Mouse (Mus musculus): ENCODE data around the gene Csad. TPM values are rescaled to one million over a fixed set of nuclear protein-coding genes. Genes with fewer than 3 reads are reported as not detected.
"Not testable (repeated sequence)": the region's sequence is repeated elsewhere in the genome, so short reads cannot be mapped to it uniquely, and the experiment has no call there.

Gene Csad
- polyA plus RNA-seq, 1 experiment from 2014 or later, result 35.5 TPM

- DNase-seq (ENCODE audit: low spot score), result no peak
- no peak overlapping the region for H3K4me3 ChIP-seq
- 0 out of 2 replicates have a peak, but pooled peaks cover 8% of the 10 kb centered on the region for H3K27me3 ChIP-seq (ENCODE audit: insufficient read depth, poor library complexity, severe bottlenecking)
- WGBS, result 62% methylated on average over 27 of the region's 27 CpGs
- peaks cover 35% of the 10 kb centered on the region for H3K4me1 ChIP-seq (replicated peaks)
- peak overlapping the region; percentile 18 for H3K27ac ChIP-seq
- no peaks in the 10 kb centered on the region for H3K36me3 ChIP-seq
- H3K9me3 ChIP-seq, result no peaks in the 10 kb centered on the region
Observed at GRCm38 (mm10) chr15:102160415-102161060, 44.0 kb downstream of the Csad start.

DNA sequence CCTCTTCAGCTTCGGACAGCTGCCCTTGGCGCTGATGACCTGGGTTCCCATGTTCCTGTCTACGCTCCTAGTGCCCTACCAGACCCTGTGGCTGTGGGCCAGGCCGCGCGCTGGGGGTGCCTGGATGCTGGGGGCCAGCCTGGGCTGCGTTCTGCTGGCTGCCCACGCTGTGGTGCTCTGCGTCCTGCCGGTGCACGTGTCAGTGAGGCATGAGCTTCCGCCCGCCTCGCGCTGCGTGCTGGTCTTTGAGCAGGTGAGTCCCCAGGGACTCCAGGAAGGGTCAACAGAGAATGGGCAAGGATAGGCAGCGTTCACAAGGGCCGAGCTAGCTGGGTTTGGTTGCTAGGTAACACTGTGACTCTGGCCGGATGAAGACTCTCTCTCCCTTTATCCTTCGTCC lies 47.7 kb downstream of the Csad start:
- H3K9me3 ChIP-seq, result no peaks in the 10 kb centered on the region
- DNase-seq (ENCODE audit: low spot score), result peak; percentile 50
- peak overlapping the region; percentile 3; the same call in 1 of the 2 replicates for H3K4me3 ChIP-seq
- peaks cover 49% of the 10 kb centered on the region for H3K4me1 ChIP-seq (replicated peaks)
- H3K27me3 ChIP-seq (ENCODE audit: insufficient read depth, poor library complexity, severe bottlenecking), result 0 out of 2 replicates have a peak, but pooled peaks cover 8% of the 10 kb centered on the region
- no peaks in the 10 kb centered on the region for H3K36me3 ChIP-seq
- peak overlapping the region; percentile 77 for H3K27ac ChIP-seq
- 29% methylated on average over 20 of the region's 20 CpGs for WGBS

DNA sequence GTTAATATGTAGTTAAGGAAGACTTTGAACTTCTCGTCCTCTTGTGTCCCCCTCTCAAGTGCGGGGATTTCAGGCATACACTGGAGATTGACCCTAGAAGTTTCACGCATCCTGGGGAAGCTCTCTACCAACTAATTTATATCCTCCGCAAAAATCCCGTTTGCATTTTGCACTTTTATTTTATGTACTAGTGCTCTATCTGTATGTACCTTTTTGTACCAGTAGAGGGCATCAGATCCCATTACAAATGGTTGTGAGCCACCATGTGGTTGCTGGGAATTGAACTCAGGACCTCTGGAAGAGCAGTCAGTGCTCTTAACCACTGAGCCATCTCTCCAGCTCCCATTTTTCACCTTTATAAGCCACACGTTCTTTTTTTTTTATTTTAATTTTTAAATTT lies 49.5 kb downstream of the Csad start:
- not testable (repeated sequence) for H3K27me3 ChIP-seq (ENCODE audit: insufficient read depth, poor library complexity, severe bottlenecking); DNase-seq (ENCODE audit: low spot score); H3K4me3 ChIP-seq; H3K27ac ChIP-seq; H3K36me3 ChIP-seq; H3K9me3 ChIP-seq
- WGBS, result 92% methylated on average over 6 of the region's 6 CpGs
- H3K4me1 ChIP-seq (replicated peaks), result peaks cover 47% of the 10 kb centered on the region

GRCm38 (mm10) chr15:102152646-102153045 lies 51.9 kb downstream of the Csad start:
- peak; percentile 38 for DNase-seq (ENCODE audit: low spot score)
- Histone ChIP-seq H3K27me3 (ENCODE audit: insufficient read depth, poor library complexity, severe bottlenecking) (peaks cover 8% of the 10 kb centered on the region; the same call in 1 of the 2 replicates), H3K36me3 (no peaks in the 10 kb centered on the region), H3K4me1 (replicated peaks) (peaks cover 45% of the 10 kb centered on the region), H3K27ac (peak overlapping the region; percentile 76), H3K9me3 (no peaks in the 10 kb centered on the region), H3K4me3 (no peak overlapping the region)
- WGBS, result 21% methylated on average over 4 of the region's 4 CpGs

DNA sequence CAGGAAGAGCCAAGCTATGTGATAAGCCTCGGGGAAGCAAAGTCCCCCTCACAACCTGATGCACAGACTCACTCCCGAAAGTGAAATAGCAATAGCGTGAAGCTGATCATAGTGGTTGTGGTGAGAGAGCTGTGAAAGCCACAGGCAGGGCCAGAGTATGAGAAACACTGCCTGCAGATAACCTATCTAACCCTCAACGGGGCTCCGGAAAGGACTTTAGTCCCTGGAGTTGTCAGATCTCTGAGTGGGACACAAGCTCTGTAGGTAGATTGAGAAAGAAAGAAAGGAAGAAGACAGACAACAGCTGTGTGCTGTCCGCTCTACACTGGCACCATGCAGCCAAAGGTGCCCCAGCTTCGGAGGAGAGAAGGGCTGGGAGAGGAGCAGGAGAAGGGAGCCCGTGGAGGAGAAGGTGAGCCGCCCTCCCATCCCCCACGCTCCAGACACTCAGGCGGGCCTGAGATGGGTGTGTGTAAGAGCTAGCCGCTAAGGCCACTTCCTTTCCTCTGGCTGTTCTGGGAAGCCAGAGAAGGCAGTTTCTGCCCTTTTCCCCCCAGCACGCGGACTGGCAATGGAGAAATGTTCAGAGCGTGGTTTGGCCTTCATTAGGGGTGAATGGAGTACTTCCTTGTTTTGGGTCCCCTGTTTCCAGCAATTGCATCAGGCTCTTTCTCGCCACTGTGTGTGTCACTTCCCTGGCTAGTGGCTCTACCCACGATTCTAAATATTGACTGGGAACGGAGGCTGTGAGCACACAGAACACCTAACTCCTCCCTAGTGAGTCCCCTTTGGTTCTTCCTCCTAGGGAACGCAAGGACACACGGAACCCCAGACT lies 54.0 kb downstream of the Csad start, which contains the start of gene Soat2:
TSS of gene Soat2 (plus strand) at position 226 of the 835 bp plus-strand sequence.
- no peaks in the 10 kb centered on the region for H3K9me3 ChIP-seq
- WGBS, result 55% methylated on average over 20 of the region's 20 CpGs
- H3K4me3 ChIP-seq, result peak within 1 kb of the TSS; percentile 13; the same call in 1 of the 2 replicates
- H3K27ac ChIP-seq, result peak within 1 kb of the TSS; percentile 70
- H3K4me1 ChIP-seq (replicated peaks), result peaks cover 30% of the 10 kb centered on the region
- no peaks in the 10 kb centered on the region for H3K36me3 ChIP-seq
- no peak for DNase-seq (ENCODE audit: low spot score)
- peaks cover 17% of the 10 kb centered on the region for H3K27me3 ChIP-seq (ENCODE audit: insufficient read depth, poor library complexity, severe bottlenecking)

DNA sequence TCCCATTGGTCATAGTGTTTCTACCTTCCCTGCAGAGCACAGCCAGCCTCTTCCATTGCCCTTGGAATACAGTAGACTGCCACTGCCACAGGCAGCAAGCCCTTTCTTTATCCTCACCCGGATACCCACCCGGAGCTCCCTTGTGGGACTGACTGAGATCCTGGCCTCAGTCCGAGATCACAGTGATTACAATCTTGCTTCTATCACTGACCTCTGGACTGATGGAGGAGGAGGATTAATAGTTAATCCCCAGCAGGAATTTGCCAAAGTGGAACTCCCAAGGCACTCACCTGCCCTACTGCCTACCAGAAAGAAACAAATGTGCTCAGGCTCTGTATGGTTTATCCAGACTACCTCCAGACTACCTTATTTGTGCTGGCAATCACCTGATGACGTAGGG lies 55.0 kb downstream of the Csad start:
- DNase-seq (ENCODE audit: low spot score), result no peak
- 81% methylated on average over 4 of the region's 4 CpGs for WGBS
- Histone ChIP-seq H3K4me3 (no peak overlapping the region), H3K9me3 (no peaks in the 10 kb centered on the region), H3K27ac (no peak overlapping the region), H3K4me1 (replicated peaks) (peaks cover 33% of the 10 kb centered on the region), H3K27me3 (ENCODE audit: insufficient read depth, poor library complexity, severe bottlenecking) (peaks cover 27% of the 10 kb centered on the region), H3K36me3 (no peaks in the 10 kb centered on the region)

- no peak overlapping the region for H3K27ac ChIP-seq
- no peak overlapping the region for H3K4me3 ChIP-seq
- no peak for DNase-seq (ENCODE audit: low spot score)
- WGBS, result 76% methylated on average over 16 of the region's 16 CpGs
- H3K4me1 ChIP-seq (replicated peaks), result peaks cover 33% of the 10 kb centered on the region
- H3K36me3 ChIP-seq, result no peaks in the 10 kb centered on the region
- no peaks in the 10 kb centered on the region for H3K9me3 ChIP-seq
- peaks cover 44% of the 10 kb centered on the region for H3K27me3 ChIP-seq (ENCODE audit: insufficient read depth, poor library complexity, severe bottlenecking)
Observed at GRCm38 (mm10) chr15:102147674-102148402, 56.7 kb downstream of the Csad start.

- H3K36me3 ChIP-seq, result no peaks in the 10 kb centered on the region
- H3K9me3 ChIP-seq, result no peaks in the 10 kb centered on the region
- no peak overlapping the region for H3K4me3 ChIP-seq
- peaks cover 53% of the 10 kb centered on the region for H3K27me3 ChIP-seq (ENCODE audit: insufficient read depth, poor library complexity, severe bottlenecking)
- no peak overlapping the region for H3K27ac ChIP-seq
- 15% methylated on average over 1 of the region's 1 CpGs for WGBS
- peaks cover 29% of the 10 kb centered on the region for H3K4me1 ChIP-seq (replicated peaks)
- DNase-seq (ENCODE audit: low spot score), result peak; percentile 41
Observed at GRCm38 (mm10) chr15:102146882-102147281, 57.6 kb downstream of the Csad start.

GRCm38 (mm10) chr15:102146089-102146488 lies 58.4 kb downstream of the Csad start:
- Histone ChIP-seq H3K4me3 (no peak overlapping the region), H3K27ac (no peak overlapping the region), H3K36me3 (no peaks in the 10 kb centered on the region), H3K9me3 (no peaks in the 10 kb centered on the region), H3K27me3 (ENCODE audit: insufficient read depth, poor library complexity, severe bottlenecking) (peaks cover 60% of the 10 kb centered on the region), H3K4me1 (replicated peaks) (peaks cover 29% of the 10 kb centered on the region)
- WGBS, result 84% methylated on average over 5 of the region's 5 CpGs
- DNase-seq (ENCODE audit: low spot score), result no peak

DNA sequence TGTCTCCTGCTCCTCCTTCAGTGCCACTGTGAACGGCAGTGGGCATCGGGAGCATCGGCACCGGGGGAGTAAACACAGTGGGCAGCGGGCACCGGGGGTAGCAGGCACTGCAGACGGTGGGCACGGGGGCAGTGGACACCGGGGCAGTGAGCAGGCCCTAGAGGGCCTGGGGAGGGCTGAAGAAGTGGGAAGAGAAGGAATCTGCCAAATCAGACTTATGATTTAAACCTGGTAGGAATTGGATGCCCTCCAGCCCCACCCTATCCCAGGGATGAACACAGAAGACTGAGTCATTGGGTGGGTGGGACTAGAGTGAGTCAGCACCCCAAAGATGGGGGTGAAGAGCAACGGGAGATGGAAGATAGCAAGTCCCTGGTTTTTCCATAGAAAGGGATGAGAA lies 59.2 kb downstream of the Csad start:
- H3K4me3 ChIP-seq, result no peak overlapping the region
- WGBS, result 89% methylated on average over 10 of the region's 10 CpGs
- no peaks in the 10 kb centered on the region for H3K36me3 ChIP-seq
- DNase-seq (ENCODE audit: low spot score), result no peak
- peaks cover 24% of the 10 kb centered on the region for H3K4me1 ChIP-seq (replicated peaks)
- H3K27me3 ChIP-seq (ENCODE audit: insufficient read depth, poor library complexity, severe bottlenecking), result peaks cover 60% of the 10 kb centered on the region
- H3K9me3 ChIP-seq, result no peaks in the 10 kb centered on the region
- H3K27ac ChIP-seq, result no peak overlapping the region

- H3K36me3 ChIP-seq, result no peaks in the 10 kb centered on the region
- H3K4me1 ChIP-seq (replicated peaks), result peaks cover 22% of the 10 kb centered on the region
- WGBS, result 14% methylated on average over 19 of the region's 19 CpGs
- no peak for DNase-seq (ENCODE audit: low spot score)
- no peak overlapping the region for H3K27ac ChIP-seq
- peak overlapping the region; percentile 37 for H3K4me3 ChIP-seq
- peaks cover 62% of the 10 kb centered on the region for H3K27me3 ChIP-seq (ENCODE audit: insufficient read depth, poor library complexity, severe bottlenecking)
- H3K9me3 ChIP-seq, result no peaks in the 10 kb centered on the region
Observed at GRCm38 (mm10) chr15:102144726-102145125, 59.8 kb downstream of the Csad start.

DNA sequence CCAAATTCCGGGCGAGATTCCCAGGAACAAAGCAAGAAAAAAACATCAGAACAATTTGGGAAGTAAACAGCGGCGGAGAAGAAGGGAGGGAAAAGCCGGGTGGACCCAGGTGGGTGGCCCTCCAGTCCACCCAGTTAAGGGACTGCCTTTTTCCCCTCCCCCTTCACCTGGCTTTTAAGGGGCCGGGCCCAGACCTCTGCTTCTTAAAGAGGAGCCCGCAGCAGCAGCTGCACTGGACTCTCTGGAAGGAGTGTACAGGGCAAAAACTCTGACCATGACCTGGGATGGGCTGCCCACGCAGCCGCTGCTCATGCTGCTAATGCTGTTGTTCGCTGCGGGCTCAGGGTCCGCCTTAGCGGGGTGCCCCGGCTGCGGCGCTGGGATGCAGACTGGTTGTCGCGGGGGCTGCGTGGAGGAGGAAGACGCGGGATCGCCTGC lies 60.2 kb downstream of the Csad start, which contains the start of gene Igfbp6:
TSS of gene Igfbp6 (plus strand) at position 89 of the 438 bp plus-strand sequence.
- Histone ChIP-seq H3K4me3 (peak within 1 kb of the TSS; percentile 37), H3K9me3 (no peaks in the 10 kb centered on the region), H3K4me1 (replicated peaks) (peaks cover 20% of the 10 kb centered on the region), H3K27me3 (ENCODE audit: insufficient read depth, poor library complexity, severe bottlenecking) (peaks cover 63% of the 10 kb centered on the region), H3K27ac (no peak within 1 kb of the TSS), H3K36me3 (no peaks in the 10 kb centered on the region)
- 4% methylated on average over 22 of the region's 22 CpGs for WGBS
- DNase-seq (ENCODE audit: low spot score), result no peak
